Mouse (Mus musculus) lung, adult 2 months (tissue): ENCODE measurements around the gene Angptl2. TPM values are rescaled to one million over a fixed set of nuclear protein-coding genes. Genes with fewer than 3 reads are reported as not detected.
A peak's percentile ranks its signal among the peaks of the same experiment; 100 is the strongest.

Experiments
- DNase-seq: peaks from one replicate; pipeline ENCODE4 v3.0.0; 2022
- H3K4me1 ChIP-seq: fragments of 200-500 bp; 2 replicates; pipeline ENCODE4 v1.6.1; 2011; ENCODE audit warnings: low read length; ENCODE audit not compliant: control insufficient read depth, insufficient read depth
- H3K4me3 ChIP-seq: fragments of 200-500 bp; replicated peaks from 2 replicates; pipeline ENCODE3; 2011; ENCODE audit warnings: low read depth, mild to moderate bottlenecking, control low read depth, low read length; ENCODE audit errors: extremely low read depth
- CTCF ChIP-seq: fragments of 200-500 bp; IDR thresholded peaks from 2 replicates; pipeline ENCODE4 v1.5.1; 2011; ENCODE audit warnings: mild to moderate bottlenecking, low read length, control low read depth; ENCODE audit not compliant: insufficient read depth
- POLR2A ChIP-seq: fragments of 200-500 bp; IDR thresholded peaks from 2 replicates; pipeline ENCODE4 v1.6.1; 2011; ENCODE audit warnings: low read depth, mild to moderate bottlenecking, control low read depth, low read length, borderline replicate concordance; ENCODE audit errors: extremely low read depth
- WGBS: fragments of 180-500 bp; shearing (Covaris S2); methylation state at CpG from one replicate; pipeline ENCODE4 v1.1.7; 2018; 5-methylcytosine and 5-hydroxymethylcytosine counted together
- polyA plus RNA-seq: library from polyadenylated mRNA; depleted of rRNA; stranded (reverse); fragments of >200 nt; gene quantifications from 2 replicates; pipeline ENCODE4 v1.2.3, GENCODE M21; 2012

Angptl2 gene
- polyA plus RNA-seq, 1 experiment, result 98.5 TPM

GRCm38 (mm10) chr2:33216645-33217424 is 966 bp downstream of the Angptl2 start:
- Histone ChIP-seq H3K4me1 (peaks cover 15% of the 10 kb centered on the region), H3K4me3 (peak overlapping the region; percentile 64)
- no peak for DNase-seq
- WGBS, result 38% methylated on average over 18 of the region's 18 CpGs
- TF ChIP-seq CTCF (no peak), POLR2A (0 out of 2 replicates have a peak, but pooled peaks have one; percentile 0)

- no peak overlapping the region for H3K4me3 ChIP-seq
- no peak for DNase-seq
- peaks cover 15% of the 10 kb centered on the region for H3K4me1 ChIP-seq
- WGBS, result 55% methylated on average over 3 of the region's 3 CpGs
- TF ChIP-seq POLR2A (no peak), CTCF (no peak)
Measured at GRCm38 (mm10) chr2:33217425-33217794, 1.5 kb downstream of the Angptl2 start.

- peak; percentile 40 for DNase-seq
- Histone ChIP-seq H3K4me3 (no peak overlapping the region), H3K4me1 (peaks cover 16% of the 10 kb centered on the region)
- TF ChIP-seq CTCF, result 0 out of 2 replicates have a peak, but pooled peaks have one; percentile 22
- TF ChIP-seq POLR2A, result no peak
- 65% methylated on average over 11 of the region's 11 CpGs for WGBS
Measured at GRCm38 (mm10) chr2:33218903-33219625, 3.2 kb downstream of the Angptl2 start.

- Histone ChIP-seq H3K4me3 (no peak overlapping the region), H3K4me1 (peaks cover 16% of the 10 kb centered on the region)
- DNase-seq, result no peak
- WGBS, result 47% methylated on average over 4 of the region's 4 CpGs
- TF ChIP-seq POLR2A, result no peak
Measured at GRCm38 (mm10) chr2:33219637-33220036, 3.8 kb downstream of the Angptl2 start.

GRCm38 (mm10) chr2:33220246-33220645 is 4.4 kb downstream of the Angptl2 start:
- DNase-seq, result no peak
- Histone ChIP-seq H3K4me1 (peaks cover 13% of the 10 kb centered on the region), H3K4me3 (no peak overlapping the region)
- no peak for TF ChIP-seq POLR2A
- TF ChIP-seq CTCF, result no peak
- 54% methylated on average over 6 of the region's 6 CpGs for WGBS

GRCm38 (mm10) chr2:33220674-33221338 is 4.9 kb downstream of the Angptl2 start:
- TF ChIP-seq POLR2A, result no peak
- no peak for TF ChIP-seq CTCF
- WGBS, result 84% methylated on average over 10 of the region's 10 CpGs
- no peak for DNase-seq
- H3K4me1 ChIP-seq, result peaks cover 10% of the 10 kb centered on the region; the same call in 1 of the 2 replicates
- H3K4me3 ChIP-seq, result no peak overlapping the region

GRCm38 (mm10) chr2:33221339-33221900 is 5.6 kb downstream of the Angptl2 start:
- Histone ChIP-seq H3K4me1 (peaks cover 5% of the 10 kb centered on the region; the same call in 1 of the 2 replicates), H3K4me3 (no peak overlapping the region)
- TF ChIP-seq POLR2A, result no peak
- TF ChIP-seq CTCF, result no peak
- 65% methylated on average over 11 of the region's 11 CpGs for WGBS
- DNase-seq, result no peak

- H3K4me3 ChIP-seq, result no peak overlapping the region
- 0 out of 2 replicates have a peak, but pooled peaks cover 5% of the 10 kb centered on the region for H3K4me1 ChIP-seq
- TF ChIP-seq POLR2A (no peak), CTCF (no peak)
- DNase-seq, result no peak
- WGBS, result 74% methylated on average over 6 of the region's 6 CpGs
Measured at GRCm38 (mm10) chr2:33222480-33222879, 6.6 kb downstream of the Angptl2 start.

GRCm38 (mm10) chr2:33223656-33224358 is 7.9 kb downstream of the Angptl2 start:
- no peak for DNase-seq
- TF ChIP-seq POLR2A, result no peak
- no peak for TF ChIP-seq CTCF
- Histone ChIP-seq H3K4me3 (no peak overlapping the region), H3K4me1 (0 out of 2 replicates have a peak, but pooled peaks cover 5% of the 10 kb centered on the region)
- 59% methylated on average over 10 of the region's 10 CpGs for WGBS
